Mouse (Mus musculus) frontal cortex, adult (tissue): ENCODE measurements around the gene Olfr1431.
"Not testable (repeated sequence)": the region's sequence is repeated elsewhere in the genome, so short reads cannot be mapped to it uniquely, and the experiment has no call there.

ENCODE experiments used
- ATAC-seq: cut with Nextera tagmentation; 2 replicates; pipeline ENCODE4 v1.9.2; 2017; ENCODE audit warnings: mild to moderate bottlenecking, moderate library complexity, mixed read lengths; ENCODE audit not compliant: low TSS enrichment

The Olfr1431 gene

GRCm38 (mm10) chr19:12200334-12200733 lies at the start of gene Olfr1431:
Gene Olfr1431 (plus strand): TSS chr19:12200634.
- ATAC-seq = no peak

DNA sequence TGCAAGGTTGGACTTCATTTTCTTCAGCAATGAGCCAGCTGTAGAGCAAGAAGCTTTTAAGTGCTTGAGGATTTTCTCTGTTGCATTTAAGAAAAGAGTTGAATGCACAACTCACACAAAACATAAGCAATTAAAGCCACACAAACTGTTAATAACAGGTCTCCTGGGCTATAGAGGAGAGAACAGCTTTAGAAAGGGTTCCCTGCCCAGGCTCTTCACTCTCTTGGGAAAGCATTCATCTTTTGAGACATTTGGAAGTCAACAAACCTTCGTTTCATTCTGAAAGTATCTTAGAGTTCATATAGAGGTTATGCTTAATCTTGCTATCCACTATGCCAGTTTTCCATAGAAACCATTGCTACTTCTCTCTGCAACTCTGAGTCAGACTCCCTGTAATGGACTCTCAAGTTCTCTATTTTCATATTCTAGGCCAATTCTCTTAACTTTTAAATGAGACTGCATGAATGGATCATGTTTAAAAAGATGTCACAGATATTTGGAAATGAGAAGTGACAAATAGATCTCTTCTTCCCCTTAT lies 30.3 kb upstream of the Olfr1431 start, which contains the start of gene Olfr1555-ps1:
Gene Olfr1555-ps1, minus strand, starts transcription at position 51 of the 538 bp plus-strand sequence.
- ATAC-seq = not testable (repeated sequence)

GRCm38 (mm10) chr19:12175431-12175830 lies 25.0 kb upstream of the Olfr1431 start:
- peak; percentile 81 for ATAC-seq

- not testable (repeated sequence) for ATAC-seq
These were observed 1.4 kb upstream of the Olfr1431 start for GRCm38 (mm10) chr19:12199076-12199475.

- not testable (repeated sequence) for ATAC-seq
These were observed 32.1 kb downstream of the Olfr1431 start, which contains the start of gene Olfr1432 for GRCm38 (mm10) chr19:12232496-12232895. Gene Olfr1432 (minus strand): TSS chr19:12232596.

DNA sequence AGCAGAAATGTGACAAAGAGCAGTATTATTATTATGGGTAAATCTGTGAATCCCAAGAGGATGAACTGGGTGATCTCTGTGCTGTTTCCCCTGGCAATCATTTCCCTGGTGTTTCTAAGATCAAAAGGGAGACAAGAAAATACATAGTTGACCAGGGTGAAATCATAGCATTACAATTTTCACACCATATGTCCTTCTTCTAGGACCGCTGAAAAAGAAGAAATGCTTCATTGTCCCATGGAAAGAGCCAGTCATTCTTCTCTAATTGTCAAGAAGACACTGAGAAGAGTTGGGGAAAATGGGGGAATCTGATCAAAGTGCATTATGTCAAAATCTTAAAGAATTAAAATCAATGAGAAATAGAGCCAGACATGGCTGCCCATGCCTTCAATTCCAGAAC lies 41.1 kb downstream of the Olfr1431 start, which contains the start of gene Olfr262:
Gene Olfr262, minus strand, starts transcription at position 101 of the 400 bp plus-strand sequence.
- no peak for ATAC-seq

GRCm38 (mm10) chr19:12260732-12261131 lies 60.3 kb downstream of the Olfr1431 start, which contains the start of gene Olfr235:
Gene Olfr235 (plus strand): TSS chr19:12261032.
- ATAC-seq = no peak
